Mouse (Mus musculus): ENCODE data around the gene Marveld2. TPM values are rescaled to one million over a fixed set of nuclear protein-coding genes. Genes with fewer than 3 reads are reported as not detected.

The Marveld2 gene
- polyA plus RNA-seq, 1 experiment from 2014 or later, result 3.6 TPM

GRCm38 (mm10) chr13:100617583-100617982 is 812 bp upstream of the Marveld2 start:
- Histone ChIP-seq H3K4me1 (replicated peaks) (no peaks in the 10 kb centered on the region), H3K36me3 (peaks cover 35% of the 10 kb centered on the region), H3K27me3 (replicated peaks) (peaks cover 5% of the 10 kb centered on the region; the same call in 1 of the 2 replicates), H3K4me2 (no peak overlapping the region), H3K4me3 (no peak overlapping the region), H3K9ac (no peak overlapping the region), H3K27ac (ENCODE audit: poor library complexity, severe bottlenecking) (no peak overlapping the region), H3K9me3 (replicated peaks) (no peaks in the 10 kb centered on the region)
- WGBS, result 71% methylated on average over 13 of the region's 13 CpGs
- ATAC-seq (ENCODE audit: insufficient number of reproducible peaks, low FRiP score), result no peak

GRCm38 (mm10) chr13:100612903-100613302 is 3.9 kb downstream of the Marveld2 start:
- 55% methylated on average over 2 of the region's 2 CpGs for WGBS
- Histone ChIP-seq H3K27me3 (replicated peaks) (peaks cover 5% of the 10 kb centered on the region; the same call in 1 of the 2 replicates), H3K4me1 (replicated peaks) (no peaks in the 10 kb centered on the region), H3K4me2 (no peak overlapping the region), H3K36me3 (peaks cover 8% of the 10 kb centered on the region), H3K4me3 (no peak overlapping the region), H3K27ac (ENCODE audit: poor library complexity, severe bottlenecking) (no peak overlapping the region), H3K9me3 (replicated peaks) (peaks cover 1% of the 10 kb centered on the region), H3K9ac (no peak overlapping the region)
- no peak for ATAC-seq (ENCODE audit: insufficient number of reproducible peaks, low FRiP score)

GRCm38 (mm10) chr13:100612251-100612650 is 4.5 kb downstream of the Marveld2 start:
- Histone ChIP-seq H3K4me1 (replicated peaks) (no peaks in the 10 kb centered on the region), H3K4me3 (no peak overlapping the region), H3K36me3 (peaks cover 4% of the 10 kb centered on the region; the same call in 1 of the 2 replicates), H3K9me3 (replicated peaks) (peaks cover 6% of the 10 kb centered on the region), H3K27ac (ENCODE audit: poor library complexity, severe bottlenecking) (no peak overlapping the region), H3K27me3 (replicated peaks) (peaks cover under 1% of the 10 kb centered on the region; the same call in 1 of the 2 replicates), H3K4me2 (no peak overlapping the region), H3K9ac (no peak overlapping the region)
- 92% methylated on average over 10 of the region's 10 CpGs for WGBS
- no peak for ATAC-seq (ENCODE audit: insufficient number of reproducible peaks, low FRiP score)

- H3K4me1 ChIP-seq (replicated peaks), result no peaks in the 10 kb centered on the region
- H3K9me3 ChIP-seq (replicated peaks), result peaks cover 6% of the 10 kb centered on the region
- no peak overlapping the region for H3K4me3 ChIP-seq
- H3K9ac ChIP-seq, result no peak overlapping the region
- peaks cover 4% of the 10 kb centered on the region; the same call in 1 of the 2 replicates for H3K36me3 ChIP-seq
- no peak overlapping the region for H3K4me2 ChIP-seq
- H3K27ac ChIP-seq (ENCODE audit: poor library complexity, severe bottlenecking), result no peak overlapping the region
- no peak for ATAC-seq (ENCODE audit: insufficient number of reproducible peaks, low FRiP score)
- no peaks in the 10 kb centered on the region for H3K27me3 ChIP-seq (replicated peaks)
- 77% methylated on average over 13 of the region's 13 CpGs for WGBS
These were observed 5.5 kb downstream of the Marveld2 start for GRCm38 (mm10) chr13:100611266-100611665.

- 84% methylated on average over 8 of the region's 8 CpGs for WGBS
These were observed 9.0 kb downstream of the Marveld2 start for GRCm38 (mm10) chr13:100607756-100608155.

GRCm38 (mm10) chr13:100605845-100606244 is 10.9 kb downstream of the Marveld2 start:
- Histone ChIP-seq H3K27me3 (replicated peaks) (no peaks in the 10 kb centered on the region), H3K9ac (no peak overlapping the region), H3K4me2 (no peak overlapping the region), H3K27ac (ENCODE audit: poor library complexity, severe bottlenecking) (no peak overlapping the region), H3K36me3 (no peaks in the 10 kb centered on the region), H3K4me1 (replicated peaks) (0 out of 2 replicates have a peak, but pooled peaks cover 3% of the 10 kb centered on the region), H3K9me3 (replicated peaks) (peaks cover 6% of the 10 kb centered on the region), H3K4me3 (no peak overlapping the region)
- no peak for ATAC-seq (ENCODE audit: insufficient number of reproducible peaks, low FRiP score)
- 74% methylated on average over 1 of the region's 1 CpGs for WGBS

More at GRCm38 (mm10) chr13:100607756-100608155, 9.0 kb downstream of the Marveld2 start:
- Histone ChIP-seq H3K4me3 (no peak overlapping the region), H3K36me3 (peaks cover 4% of the 10 kb centered on the region; the same call in 1 of the 2 replicates), H3K27me3 (replicated peaks) (no peaks in the 10 kb centered on the region), H3K9ac (no peak overlapping the region), H3K9me3 (replicated peaks) (peaks cover 6% of the 10 kb centered on the region), H3K4me2 (no peak overlapping the region), H3K27ac (ENCODE audit: poor library complexity, severe bottlenecking) (no peak overlapping the region), H3K4me1 (replicated peaks) (no peaks in the 10 kb centered on the region)
- ATAC-seq (ENCODE audit: insufficient number of reproducible peaks, low FRiP score), result no peak

- 83% methylated on average over 11 of the region's 11 CpGs for WGBS
- H3K4me1 ChIP-seq (replicated peaks), result 0 out of 2 replicates have a peak, but pooled peaks cover 3% of the 10 kb centered on the region
- no peak for ATAC-seq (ENCODE audit: insufficient number of reproducible peaks, low FRiP score)
These were observed 13.1 kb downstream of the Marveld2 start for GRCm38 (mm10) chr13:100603738-100604095.

GRCm38 (mm10) chr13:100603031-100603737 is 13.6 kb downstream of the Marveld2 start:
- Histone ChIP-seq H3K4me3 (no peak overlapping the region), H3K9me3 (replicated peaks) (peaks cover 6% of the 10 kb centered on the region), H3K27me3 (replicated peaks) (no peaks in the 10 kb centered on the region), H3K36me3 (no peaks in the 10 kb centered on the region), H3K4me1 (replicated peaks) (0 out of 2 replicates have a peak, but pooled peaks cover 3% of the 10 kb centered on the region), H3K9ac (no peak overlapping the region), H3K4me2 (no peak overlapping the region), H3K27ac (ENCODE audit: poor library complexity, severe bottlenecking) (no peak overlapping the region)
- WGBS, result 87% methylated on average over 10 of the region's 10 CpGs
- ATAC-seq (ENCODE audit: insufficient number of reproducible peaks, low FRiP score), result no peak

More at GRCm38 (mm10) chr13:100603738-100604095, 13.1 kb downstream of the Marveld2 start:
- H3K27me3 ChIP-seq (replicated peaks), result no peaks in the 10 kb centered on the region
- no peaks in the 10 kb centered on the region for H3K36me3 ChIP-seq
- no peak overlapping the region for H3K4me3 ChIP-seq
- H3K27ac ChIP-seq (ENCODE audit: poor library complexity, severe bottlenecking), result no peak overlapping the region
- peaks cover 6% of the 10 kb centered on the region for H3K9me3 ChIP-seq (replicated peaks)
- no peak overlapping the region for H3K4me2 ChIP-seq
- H3K9ac ChIP-seq, result no peak overlapping the region

GRCm38 (mm10) chr13:100602239-100602902 is 14.4 kb downstream of the Marveld2 start:
- H3K4me3 ChIP-seq, result no peak overlapping the region
- 83% methylated on average over 5 of the region's 5 CpGs for WGBS
- 0 out of 2 replicates have a peak, but pooled peaks cover 3% of the 10 kb centered on the region for H3K4me1 ChIP-seq (replicated peaks)
- no peak overlapping the region for H3K9ac ChIP-seq
- H3K27me3 ChIP-seq (replicated peaks), result no peaks in the 10 kb centered on the region
- no peaks in the 10 kb centered on the region for H3K9me3 ChIP-seq (replicated peaks)
- H3K36me3 ChIP-seq, result no peaks in the 10 kb centered on the region
- no peak for ATAC-seq (ENCODE audit: insufficient number of reproducible peaks, low FRiP score)
- H3K4me2 ChIP-seq, result no peak overlapping the region
- H3K27ac ChIP-seq (ENCODE audit: poor library complexity, severe bottlenecking), result no peak overlapping the region

- H3K36me3 ChIP-seq, result 0 out of 2 replicates have a peak, but pooled peaks cover 3% of the 10 kb centered on the region
- no peaks in the 10 kb centered on the region for H3K27me3 ChIP-seq (replicated peaks)
- ATAC-seq (ENCODE audit: insufficient number of reproducible peaks, low FRiP score), result peak; percentile 70
- H3K4me2 ChIP-seq, result peak overlapping the region; percentile 52
- 0 out of 2 replicates have a peak, but pooled peaks cover 3% of the 10 kb centered on the region for H3K4me1 ChIP-seq (replicated peaks)
- H3K4me3 ChIP-seq, result no peak overlapping the region
- H3K9me3 ChIP-seq (replicated peaks), result no peaks in the 10 kb centered on the region
- no peak overlapping the region for H3K27ac ChIP-seq (ENCODE audit: poor library complexity, severe bottlenecking)
- no peak overlapping the region for H3K9ac ChIP-seq
- 28% methylated on average over 8 of the region's 8 CpGs for WGBS
These were observed 15.7 kb downstream of the Marveld2 start for GRCm38 (mm10) chr13:100601034-100601433.

- no peaks in the 10 kb centered on the region for H3K9me3 ChIP-seq (replicated peaks)
- peak overlapping the region; percentile 52 for H3K4me2 ChIP-seq
- H3K4me3 ChIP-seq, result no peak overlapping the region
- H3K27ac ChIP-seq (ENCODE audit: poor library complexity, severe bottlenecking), result no peak overlapping the region
- no peak for ATAC-seq (ENCODE audit: insufficient number of reproducible peaks, low FRiP score)
- no peaks in the 10 kb centered on the region for H3K27me3 ChIP-seq (replicated peaks)
- 0 out of 2 replicates have a peak, but pooled peaks cover 3% of the 10 kb centered on the region for H3K4me1 ChIP-seq (replicated peaks)
- 62% methylated on average over 12 of the region's 12 CpGs for WGBS
- H3K9ac ChIP-seq, result no peak overlapping the region
- H3K36me3 ChIP-seq, result 0 out of 2 replicates have a peak, but pooled peaks cover 3% of the 10 kb centered on the region
These were observed 16.5 kb downstream of the Marveld2 start for GRCm38 (mm10) chr13:100600317-100600716.
